Mouse (Mus musculus) spleen, postnatal 36 days (tissue): ENCODE data around the gene Gabrp.

Source experiments
- DNase-seq, 2 experiments: peaks; one replicate each; pipeline ENCODE4 v3.0.0; 2022; ENCODE audit warnings: low spot score in 2 of 2, mixed read lengths in 1 of 2

Gene Gabrp

GRCm38 (mm10) chr11:33529576-33529975 is 49.2 kb downstream of the Gabrp start:
- DNase-seq: no peak

- DNase-seq: peak; percentile 1 to 3
Measured at GRCm38 (mm10) chr11:33513376-33513991, 65.3 kb downstream of the Gabrp start, which contains the start of gene Ranbp17. TSS of gene Ranbp17 (minus strand) at chr11:33513746.

- peak; percentile 2 to 6 for DNase-seq
Measured at GRCm38 (mm10) chr11:33512854-33513375, 65.8 kb downstream of the Gabrp start.

- DNase-seq: no peak
Measured at GRCm38 (mm10) chr11:33509401-33509800, 69.4 kb downstream of the Gabrp start.
